Mouse (Mus musculus): ENCODE data around the gene Fbxw2. TPM values are rescaled to one million over a fixed set of nuclear protein-coding genes. Genes with fewer than 3 reads are reported as not detected.
"Not testable (repeated sequence)": the region's sequence is repeated elsewhere in the genome, so short reads cannot be mapped to it uniquely, and the experiment has no call there.

Fbxw2 gene
- total RNA-seq, 2 experiments from 2014 or later: 93.5 to 95.5 TPM

GRCm38 (mm10) chr2:34783064-34784020 lies 42.8 kb downstream of the Fbxw2 start:
- ATAC-seq (replicated peaks; ENCODE audit: low FRiP score, poor library complexity, severe bottlenecking): peak; percentile 91

GRCm38 (mm10) chr2:34777237-34777868 lies 48.8 kb downstream of the Fbxw2 start:
- no peak for ATAC-seq (replicated peaks; ENCODE audit: low FRiP score, poor library complexity, severe bottlenecking)

- no peak for ATAC-seq (replicated peaks; ENCODE audit: low FRiP score, poor library complexity, severe bottlenecking)
Measured at GRCm38 (mm10) chr2:34774493-34774892, 51.6 kb downstream of the Fbxw2 start.

GRCm38 (mm10) chr2:34773673-34774072 lies 52.4 kb downstream of the Fbxw2 start:
- ATAC-seq (replicated peaks; ENCODE audit: low FRiP score, poor library complexity, severe bottlenecking): no peak

GRCm38 (mm10) chr2:34772252-34773235 lies 53.6 kb downstream of the Fbxw2 start:
- peak; percentile 56 for ATAC-seq (replicated peaks; ENCODE audit: low FRiP score, poor library complexity, severe bottlenecking)

GRCm38 (mm10) chr2:34771368-34772226 lies 54.5 kb downstream of the Fbxw2 start, which contains the start of gene Hspa5:
Gene Hspa5, plus strand, starts transcription at chr2:34771970.
- peak; percentile 96 for ATAC-seq (replicated peaks; ENCODE audit: low FRiP score, poor library complexity, severe bottlenecking)

GRCm38 (mm10) chr2:34770951-34771350 lies 55.2 kb downstream of the Fbxw2 start:
- ATAC-seq (replicated peaks; ENCODE audit: low FRiP score, poor library complexity, severe bottlenecking): no peak

GRCm38 (mm10) chr2:34770049-34770448 lies 56.1 kb downstream of the Fbxw2 start:
- ATAC-seq (replicated peaks; ENCODE audit: low FRiP score, poor library complexity, severe bottlenecking): no peak

GRCm38 (mm10) chr2:34764801-34765200 lies 61.3 kb downstream of the Fbxw2 start:
- no peak for ATAC-seq (replicated peaks; ENCODE audit: low FRiP score, poor library complexity, severe bottlenecking)

- no peak for ATAC-seq (replicated peaks; ENCODE audit: low FRiP score, poor library complexity, severe bottlenecking)
Measured at GRCm38 (mm10) chr2:34762872-34763271, 63.2 kb downstream of the Fbxw2 start.

- ATAC-seq (replicated peaks; ENCODE audit: low FRiP score, poor library complexity, severe bottlenecking): peak; percentile 96
Measured at GRCm38 (mm10) chr2:34762174-34762573, 63.9 kb downstream of the Fbxw2 start.

- not testable (repeated sequence) for ATAC-seq (replicated peaks; ENCODE audit: low FRiP score, poor library complexity, severe bottlenecking)
Measured at GRCm38 (mm10) chr2:34761272-34761671, 64.8 kb downstream of the Fbxw2 start.

- no peak for ATAC-seq (replicated peaks; ENCODE audit: low FRiP score, poor library complexity, severe bottlenecking)
Measured at GRCm38 (mm10) chr2:34757341-34757740, 68.8 kb downstream of the Fbxw2 start.

GRCm38 (mm10) chr2:34754551-34755358 lies 71.4 kb downstream of the Fbxw2 start, which contains the start of gene Gapvd1:
Gene Gapvd1, minus strand, starts transcription at chr2:34755232.
- peak; percentile 55 for ATAC-seq (replicated peaks; ENCODE audit: low FRiP score, poor library complexity, severe bottlenecking)
